Mouse (Mus musculus) forebrain, embryonic 10.5 days (tissue): ENCODE measurements around the gene Dnmt3l. TPM values are rescaled to one million over a fixed set of nuclear protein-coding genes. Genes with fewer than 3 reads are reported as not detected.
"Not testable (repeated sequence)": the region's sequence is repeated elsewhere in the genome, so short reads cannot be mapped to it uniquely, and the experiment has no call there.

Experiments used
- DNase-seq: peaks from one replicate; pipeline ENCODE4 v3.0.0-alpha.2; 2017; ENCODE audit warnings: low spot score; ENCODE audit errors: extremely low spot score
- H3K27ac ChIP-seq: fragments of 300-500 bp; sonication (generic); 2 replicates; pipeline ENCODE4 v1.5.1; 2016; ENCODE audit warnings: mild to moderate bottlenecking
- H3K27me3 ChIP-seq: fragments of 300-500 bp; sonication (generic); 2 replicates; pipeline ENCODE4 v1.6.1; 2016; ENCODE audit warnings: mild to moderate bottlenecking; ENCODE audit not compliant: poor library complexity, severe bottlenecking
- H3K36me3 ChIP-seq: fragments of 300-500 bp; sonication (generic); replicated peaks from 2 replicates; pipeline ENCODE4 v1.6.1; 2016; ENCODE audit warnings: mild to moderate bottlenecking, moderate library complexity
- H3K4me1 ChIP-seq: fragments of 300-500 bp; sonication (generic); 2 replicates; pipeline ENCODE4 v1.6.1; 2016
- H3K4me3 ChIP-seq: fragments of 300-500 bp; sonication (generic); 2 replicates; pipeline ENCODE4 v1.5.1; 2016; ENCODE audit warnings: mild to moderate bottlenecking, moderate library complexity
- H3K9me3 ChIP-seq: fragments of 300-500 bp; sonication (generic); 2 replicates; pipeline ENCODE4 v1.6.1; 2016; ENCODE audit warnings: mild to moderate bottlenecking, moderate library complexity
- WGBS: fragments of 180-500 bp; shearing (Covaris S2); methylation state at CpG from one replicate; pipeline ENCODE4 v1.1.7; 2016; 5-methylcytosine and 5-hydroxymethylcytosine counted together
- polyA plus RNA-seq: library from polyadenylated mRNA; unstranded; fragments of >200 nt; fragmentation: Nextera tagmentation; extraction: Ambion mirVana; gene quantifications from 2 replicates; pipeline ENCODE4 v1.2.1, GENCODE M21; 2016

The Dnmt3l gene
- polyA plus RNA-seq, result not detected in 2 replicates

DNA sequence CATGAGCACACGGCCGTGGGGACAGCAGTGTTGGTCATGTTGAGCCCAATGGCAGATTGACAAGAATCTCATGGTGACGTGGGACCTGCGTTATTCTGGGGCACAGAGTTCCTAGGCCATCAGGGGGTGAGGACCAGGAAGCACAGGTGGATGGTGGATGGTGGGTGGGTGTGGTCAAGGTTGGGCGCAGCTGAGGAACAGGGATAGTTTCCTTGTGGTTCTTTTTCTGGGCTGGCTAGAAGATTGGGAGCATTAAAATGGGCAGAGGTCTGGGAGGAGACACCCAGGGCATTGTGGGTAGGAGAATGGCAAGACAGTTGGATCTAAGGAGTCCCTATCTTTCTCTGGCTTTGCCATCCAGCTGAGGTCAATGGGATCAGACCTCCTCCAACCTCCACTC, at the start of gene Dnmt3l:
Gene Dnmt3l, plus strand, starts transcription at position 301 of the 400 bp plus-strand sequence.
- H3K27me3 ChIP-seq, result peaks cover 30% of the 10 kb centered on the region
- no peak within 1 kb of the TSS for H3K27ac ChIP-seq
- H3K4me3 ChIP-seq, result no peak within 1 kb of the TSS
- 95% methylated on average over 5 of the region's 5 CpGs for WGBS
- DNase-seq, result no peak
- peaks cover 22% of the 10 kb centered on the region for H3K4me1 ChIP-seq
- no peaks in the 10 kb centered on the region for H3K9me3 ChIP-seq
- H3K36me3 ChIP-seq, result no peaks in the 10 kb centered on the region

DNA sequence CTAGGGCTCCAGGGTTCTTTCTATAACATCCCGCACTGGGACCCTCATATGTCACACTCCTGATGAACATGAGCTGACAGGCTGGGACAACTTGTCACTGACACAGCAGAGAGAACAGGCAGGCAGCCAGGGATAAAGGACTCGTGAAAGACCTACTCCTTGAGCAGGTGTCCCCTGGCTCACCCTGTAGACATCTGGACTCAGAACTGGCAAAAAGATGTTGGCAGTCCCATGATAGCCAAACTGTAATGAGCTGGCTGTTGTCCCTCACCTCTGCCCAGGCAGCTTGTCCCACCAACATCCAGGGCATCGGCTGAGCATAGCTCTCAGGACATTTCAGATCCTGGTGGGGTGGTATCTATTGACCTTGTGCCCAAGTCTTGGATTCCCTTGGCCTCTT, 46.1 kb upstream of the Dnmt3l start:
- WGBS, result 93% methylated on average over 3 of the region's 3 CpGs
- H3K36me3 ChIP-seq, result peaks cover 99% of the 10 kb centered on the region
- no peak overlapping the region for H3K27ac ChIP-seq

DNA sequence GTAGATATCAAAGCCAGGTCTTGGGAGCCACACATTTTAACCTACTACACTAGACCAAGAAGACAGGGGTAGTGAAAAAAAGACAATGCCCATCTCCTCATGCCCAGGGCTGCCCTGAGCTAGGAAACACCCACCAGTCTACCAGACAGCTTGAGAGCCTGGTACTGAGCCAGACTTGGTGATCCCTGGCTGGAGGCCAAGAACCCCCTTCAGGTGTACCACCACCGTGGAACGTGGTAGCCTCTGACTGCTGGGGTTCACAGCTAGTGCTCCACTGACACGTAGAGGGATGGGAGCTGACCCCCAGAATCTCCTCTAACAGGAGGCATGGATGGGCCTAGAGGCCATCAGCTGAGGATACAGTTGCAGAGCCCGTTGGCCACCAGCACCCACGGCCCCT, 41.5 kb upstream of the Dnmt3l start:
- H3K9me3 ChIP-seq, result no peaks in the 10 kb centered on the region
- peaks cover 98% of the 10 kb centered on the region for H3K36me3 ChIP-seq
- H3K27me3 ChIP-seq, result no peaks in the 10 kb centered on the region
- DNase-seq, result no peak
- no peak overlapping the region for H3K27ac ChIP-seq
- 96% methylated on average over 5 of the region's 5 CpGs for WGBS
- H3K4me3 ChIP-seq, result no peak overlapping the region
- peaks cover 8% of the 10 kb centered on the region; the same call in 1 of the 2 replicates for H3K4me1 ChIP-seq

More for the DNA sequence above, 46.1 kb upstream of the Dnmt3l start:
- no peak for DNase-seq
- H3K9me3 ChIP-seq, result no peaks in the 10 kb centered on the region
- no peaks in the 10 kb centered on the region for H3K4me1 ChIP-seq
- no peak overlapping the region for H3K4me3 ChIP-seq
- H3K27me3 ChIP-seq, result no peaks in the 10 kb centered on the region

DNA sequence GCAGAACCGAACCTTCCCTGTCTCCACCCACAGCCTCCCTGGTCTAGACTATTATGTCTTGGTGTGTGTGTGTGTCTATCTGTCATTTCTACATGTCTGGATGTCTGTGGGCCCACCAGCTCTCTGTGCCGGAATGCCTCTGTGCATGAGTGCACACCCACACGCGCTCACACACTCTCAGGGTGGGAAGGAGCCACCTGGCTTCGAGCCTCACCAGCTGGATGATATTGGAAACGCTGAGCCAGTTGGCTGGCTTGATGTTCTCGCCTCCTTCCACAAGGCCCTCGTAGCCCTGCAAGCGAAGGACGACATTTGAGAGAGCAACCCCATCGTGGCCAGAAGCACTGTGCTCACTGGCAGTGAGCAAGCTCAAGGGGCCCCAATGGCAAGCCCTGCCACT, 40.0 kb upstream of the Dnmt3l start:
- Histone ChIP-seq H3K36me3 (peaks cover 98% of the 10 kb centered on the region), H3K4me3 (no peak overlapping the region), H3K4me1 (peaks cover 24% of the 10 kb centered on the region), H3K9me3 (no peaks in the 10 kb centered on the region), H3K27me3 (no peaks in the 10 kb centered on the region), H3K27ac (no peak overlapping the region)
- WGBS, result 93% methylated on average over 11 of the region's 11 CpGs
- DNase-seq, result no peak

DNA sequence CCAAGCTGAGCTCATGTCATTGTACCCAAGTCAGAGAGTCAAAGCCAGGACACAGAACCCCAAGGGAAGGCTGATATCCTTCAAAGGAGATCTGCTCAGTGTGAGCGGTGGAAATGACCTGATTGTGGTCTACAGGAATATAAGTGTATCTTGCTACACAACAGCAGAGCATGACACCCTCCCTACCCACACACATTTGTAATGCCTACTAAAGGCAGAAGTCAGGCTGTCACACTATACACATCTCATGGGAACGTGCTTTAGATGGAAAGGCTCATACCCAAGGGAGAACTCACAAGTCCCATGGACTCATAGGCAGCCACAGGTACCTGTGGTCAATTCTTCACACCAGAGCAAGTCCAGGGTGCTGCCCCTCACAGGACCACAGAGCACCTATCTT, 39.4 kb upstream of the Dnmt3l start:
- DNase-seq, result no peak
- WGBS, result 90% methylated on average over 2 of the region's 2 CpGs
- H3K36me3 ChIP-seq, result peaks cover 94% of the 10 kb centered on the region
- H3K27me3 ChIP-seq, result no peaks in the 10 kb centered on the region
- peaks cover 30% of the 10 kb centered on the region for H3K4me1 ChIP-seq
- H3K27ac ChIP-seq, result no peak overlapping the region
- no peak overlapping the region for H3K4me3 ChIP-seq
- no peaks in the 10 kb centered on the region for H3K9me3 ChIP-seq

DNA sequence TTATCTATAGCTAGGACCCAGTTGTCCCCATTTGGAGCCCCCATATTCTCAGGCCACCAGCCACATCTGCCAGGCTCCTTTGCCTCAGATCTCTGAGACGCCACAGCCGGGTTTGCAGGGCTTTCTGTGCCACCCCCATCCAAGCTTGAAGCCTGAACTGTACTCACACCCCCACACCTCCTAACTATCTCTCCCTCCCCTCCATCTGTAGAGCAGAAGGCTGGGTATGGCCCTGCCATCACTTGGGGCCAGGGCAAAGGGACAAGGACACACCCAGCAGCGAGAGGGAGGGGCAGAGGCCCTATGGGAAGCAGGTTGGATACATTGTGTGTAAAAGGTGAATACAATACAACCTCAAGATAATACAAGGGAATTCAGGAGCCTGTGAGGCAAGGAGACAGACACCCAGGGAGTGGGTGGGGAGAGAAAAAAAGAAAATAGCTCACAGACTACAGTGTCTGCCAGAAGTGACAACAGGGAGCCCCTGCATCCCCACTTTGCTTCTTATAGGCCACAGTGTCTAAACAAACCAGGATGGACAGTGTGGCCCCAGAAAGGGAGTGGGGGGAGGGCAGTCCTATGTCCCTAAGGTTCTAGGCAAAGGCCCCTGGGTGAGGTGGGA, 37.2 kb upstream of the Dnmt3l start:
- Histone ChIP-seq H3K4me1 (peaks cover 52% of the 10 kb centered on the region), H3K27ac (no peak overlapping the region), H3K4me3 (no peak overlapping the region), H3K27me3 (no peaks in the 10 kb centered on the region), H3K9me3 (no peaks in the 10 kb centered on the region), H3K36me3 (peaks cover 79% of the 10 kb centered on the region)
- no peak for DNase-seq
- WGBS, result 87% methylated on average over 3 of the region's 3 CpGs

DNA sequence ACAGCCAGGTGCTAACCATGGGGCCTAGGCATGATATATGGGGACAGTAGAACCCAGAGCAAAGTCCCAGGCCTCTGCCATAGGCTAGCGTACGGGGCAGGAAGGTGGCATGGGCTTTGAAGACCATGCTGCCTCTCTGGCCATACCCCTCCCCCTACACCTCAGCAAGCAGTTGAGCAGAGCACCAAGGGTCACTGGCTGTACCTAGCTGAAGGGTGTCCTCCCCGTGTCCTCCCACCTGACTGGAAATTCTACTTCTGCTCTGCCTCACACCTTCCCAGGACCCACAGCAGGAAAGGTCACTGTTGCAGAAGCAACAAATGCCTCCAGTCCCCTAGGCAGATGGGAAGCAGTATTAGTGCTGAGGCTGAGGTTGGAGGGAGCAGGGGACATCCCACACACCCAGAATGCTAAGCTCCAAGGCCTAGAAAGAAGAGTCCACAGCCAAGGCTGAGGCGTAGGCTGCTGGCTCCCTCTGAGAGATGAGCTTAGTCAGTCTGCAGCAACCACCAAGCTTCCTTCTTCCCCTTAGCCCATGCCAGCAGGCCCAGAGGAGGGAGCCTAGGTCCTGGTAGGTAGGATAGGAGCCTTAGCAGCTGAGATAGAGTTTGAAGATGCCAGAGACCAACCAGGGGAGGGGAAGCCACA, 35.8 kb upstream of the Dnmt3l start:
- Histone ChIP-seq H3K36me3 (peaks cover 66% of the 10 kb centered on the region), H3K27ac (peak overlapping the region; percentile 99), H3K4me1 (peaks cover 60% of the 10 kb centered on the region), H3K27me3 (no peaks in the 10 kb centered on the region), H3K4me3 (no peak overlapping the region), H3K9me3 (no peaks in the 10 kb centered on the region)
- WGBS, result 87% methylated on average over 4 of the region's 4 CpGs
- no peak for DNase-seq

DNA sequence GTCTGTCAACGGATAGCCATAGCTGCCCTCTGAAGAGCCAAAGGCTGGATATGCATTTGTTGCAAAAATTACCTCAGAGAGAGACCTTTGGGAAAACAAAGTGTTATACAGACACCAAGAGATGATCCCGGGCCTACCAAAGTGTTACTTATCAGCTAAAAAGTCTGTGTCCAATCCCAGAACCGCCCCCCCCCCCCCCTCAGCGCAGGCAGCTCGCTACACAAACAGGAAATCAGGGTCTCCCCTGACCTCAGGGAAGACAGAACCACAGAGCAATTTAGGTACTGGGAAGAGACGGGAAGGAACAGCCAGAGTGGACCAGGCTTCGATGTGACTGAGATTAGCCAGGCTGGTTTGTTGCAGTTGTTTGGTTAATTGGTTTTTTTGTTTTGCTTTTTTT, 34.5 kb upstream of the Dnmt3l start:
- Histone ChIP-seq H3K27me3 (no peaks in the 10 kb centered on the region), H3K27ac (peak overlapping the region; percentile 99), H3K9me3 (no peaks in the 10 kb centered on the region), H3K4me1 (peaks cover 60% of the 10 kb centered on the region), H3K36me3 (peaks cover 53% of the 10 kb centered on the region), H3K4me3 (peak overlapping the region; percentile 84)
- DNase-seq, result no peak
- WGBS, result 49% methylated on average over 7 of the region's 7 CpGs

DNA sequence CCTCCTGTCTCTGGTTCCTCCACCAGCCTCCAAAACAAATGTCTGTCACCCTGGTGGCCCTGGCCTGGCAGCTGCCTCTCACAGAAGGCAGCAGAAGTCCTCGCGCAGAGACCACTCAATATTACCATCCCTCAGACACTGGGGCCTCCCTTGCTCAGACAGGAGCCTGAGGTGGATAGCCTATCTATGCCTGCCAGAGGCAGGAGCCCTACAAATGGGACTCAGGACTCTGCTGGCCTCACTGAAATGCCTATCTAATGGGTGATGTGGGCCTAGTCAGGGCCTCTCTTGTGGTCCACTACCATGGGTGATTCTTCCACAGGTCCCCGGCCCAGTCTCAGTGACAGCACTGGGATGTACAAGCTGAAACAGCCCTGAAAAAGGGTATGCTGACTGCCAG, 33.6 kb upstream of the Dnmt3l start:
- 76% methylated on average over 3 of the region's 3 CpGs for WGBS
- H3K27me3 ChIP-seq, result no peaks in the 10 kb centered on the region
- H3K9me3 ChIP-seq, result no peaks in the 10 kb centered on the region
- H3K4me3 ChIP-seq, result peak overlapping the region; percentile 84
- DNase-seq, result no peak
- H3K27ac ChIP-seq, result peak overlapping the region; percentile 99
- H3K36me3 ChIP-seq, result peaks cover 44% of the 10 kb centered on the region
- H3K4me1 ChIP-seq, result peaks cover 60% of the 10 kb centered on the region

DNA sequence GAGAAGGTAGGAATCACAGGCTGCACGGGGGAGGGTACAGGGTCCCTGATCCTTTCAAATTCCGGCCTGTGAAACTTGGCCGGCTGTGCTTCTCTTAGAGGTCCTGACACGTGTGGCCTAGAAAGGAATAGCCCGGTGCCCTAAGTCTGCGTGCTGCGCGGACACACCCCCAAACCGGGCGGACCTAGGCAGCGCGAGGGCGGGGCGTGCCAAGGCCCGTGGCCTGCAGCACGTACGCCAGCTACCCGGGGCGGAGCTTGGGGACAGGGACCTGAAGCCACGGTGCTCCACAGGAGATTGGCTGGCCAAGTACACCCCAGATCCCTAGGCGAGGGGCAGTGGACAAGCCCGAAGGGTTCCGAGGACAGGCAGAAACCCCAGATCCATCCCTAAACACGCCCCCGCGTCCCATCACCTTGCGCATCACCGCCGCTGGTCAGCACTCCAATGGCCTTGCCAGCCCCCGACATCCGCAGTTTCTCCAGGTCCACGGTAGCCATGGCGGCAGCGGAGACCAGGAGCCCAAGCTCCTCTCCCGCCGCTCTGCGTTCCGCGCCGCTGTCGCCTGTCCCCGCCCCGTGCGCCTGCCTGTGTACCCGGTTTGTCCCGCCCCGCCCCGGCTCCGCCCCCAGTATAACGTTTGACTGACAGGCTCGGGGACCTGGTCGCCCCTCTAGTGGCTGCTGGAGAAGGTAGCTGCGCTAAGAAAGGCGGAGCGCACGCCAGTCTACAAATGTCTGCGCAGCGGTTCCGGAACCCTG, 32.4 kb upstream of the Dnmt3l start:
- peaks cover 60% of the 10 kb centered on the region for H3K4me1 ChIP-seq
- H3K36me3 ChIP-seq, result peaks cover 33% of the 10 kb centered on the region
- peak; percentile 97 for DNase-seq
- peak overlapping the region; percentile 84 for H3K4me3 ChIP-seq
- H3K27ac ChIP-seq, result peak overlapping the region; percentile 99
- 0 out of 2 replicates have a peak, but pooled peaks cover under 1% of the 10 kb centered on the region for H3K9me3 ChIP-seq
- no peaks in the 10 kb centered on the region for H3K27me3 ChIP-seq
- under 1% methylated on average over 59 of the region's 59 CpGs for WGBS

DNA sequence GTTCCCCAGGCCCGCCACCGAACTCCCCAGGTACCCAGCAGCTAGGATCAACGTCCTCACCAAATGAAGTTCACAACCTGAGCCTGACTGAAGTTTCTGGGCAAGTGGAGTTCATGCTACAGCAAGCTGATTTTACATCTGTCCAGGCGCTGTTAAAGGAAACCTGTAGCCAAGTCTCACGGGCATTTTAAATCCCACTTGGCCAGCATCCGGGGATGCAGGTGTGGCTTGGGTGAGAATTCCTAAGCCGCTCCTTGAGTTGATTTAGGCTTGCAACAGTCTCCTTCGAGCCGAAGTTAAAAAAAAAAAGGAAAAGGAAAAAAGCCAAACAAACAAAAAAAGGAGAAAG, 31.8 kb upstream of the Dnmt3l start, which contains the start of gene Pfkl:
Gene Pfkl, minus strand, starts transcription at position 139 of the 349 bp plus-strand sequence.
- WGBS, result under 1% methylated on average over 9 of the region's 9 CpGs
- H3K4me1 ChIP-seq, result peaks cover 54% of the 10 kb centered on the region
- H3K36me3 ChIP-seq, result peaks cover 28% of the 10 kb centered on the region
- peak within 1 kb of the TSS; percentile 99 for H3K27ac ChIP-seq
- DNase-seq, result no peak
- H3K9me3 ChIP-seq, result peaks cover 6% of the 10 kb centered on the region; the same call in 1 of the 2 replicates
- peak within 1 kb of the TSS; percentile 84 for H3K4me3 ChIP-seq
- H3K27me3 ChIP-seq, result no peaks in the 10 kb centered on the region

DNA sequence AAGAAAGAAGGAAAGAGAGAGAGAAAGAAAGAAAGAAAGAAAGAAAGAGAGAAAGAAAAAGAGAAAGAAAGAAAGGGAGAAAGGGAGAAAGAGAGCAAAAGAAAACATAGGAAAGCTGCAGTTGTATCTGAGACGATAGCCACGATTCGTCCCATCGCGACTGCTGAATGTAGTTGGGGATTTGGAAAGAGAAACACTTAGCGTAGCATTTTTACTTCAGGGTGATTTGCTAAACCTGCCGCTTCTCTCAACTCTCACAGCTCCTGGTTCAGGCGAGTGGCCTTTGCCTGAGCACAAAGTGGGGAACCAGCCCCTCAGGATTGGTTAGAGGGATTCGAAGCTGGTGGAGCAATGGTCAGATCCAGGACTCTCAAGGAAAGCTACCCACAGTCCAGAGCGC, 31.4 kb upstream of the Dnmt3l start:
- Histone ChIP-seq H3K4me3 (peak overlapping the region; percentile 84), H3K9me3 (peaks cover 6% of the 10 kb centered on the region; the same call in 1 of the 2 replicates), H3K27me3 (no peaks in the 10 kb centered on the region), H3K27ac (peak overlapping the region; percentile 99), H3K4me1 (peaks cover 50% of the 10 kb centered on the region), H3K36me3 (peaks cover 24% of the 10 kb centered on the region)
- WGBS, result 21% methylated on average over 10 of the region's 10 CpGs
- peak; percentile 42 for DNase-seq

DNA sequence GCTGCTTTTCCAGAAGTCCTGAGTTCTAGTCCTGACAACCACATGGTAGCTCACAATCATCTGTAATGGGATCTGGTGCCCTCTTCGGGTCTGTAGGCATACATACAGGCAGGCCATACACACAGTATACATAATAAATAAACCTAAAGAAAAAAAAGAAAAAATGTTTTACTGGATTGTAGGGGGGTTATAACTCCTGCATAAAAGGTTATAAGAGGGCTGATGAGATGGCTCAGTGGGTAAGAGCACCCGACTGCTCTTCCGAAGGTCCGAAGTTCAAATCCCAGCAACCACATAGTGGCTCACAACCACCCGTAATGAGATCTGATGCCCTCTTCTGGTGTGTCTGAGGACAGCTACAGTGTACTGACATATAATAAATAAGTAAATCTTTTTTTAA, 30.6 kb upstream of the Dnmt3l start:
- not testable (repeated sequence) for H3K9me3 ChIP-seq, H3K27ac ChIP-seq, H3K27me3 ChIP-seq, DNase-seq, H3K4me3 ChIP-seq
- peaks cover 42% of the 10 kb centered on the region for H3K4me1 ChIP-seq
- WGBS, result 92% methylated on average over 5 of the region's 5 CpGs
- H3K36me3 ChIP-seq, result peaks cover 16% of the 10 kb centered on the region
